20 mouse cellular contexts compared by ENCODE assay signal in the genomic region with DNA sequence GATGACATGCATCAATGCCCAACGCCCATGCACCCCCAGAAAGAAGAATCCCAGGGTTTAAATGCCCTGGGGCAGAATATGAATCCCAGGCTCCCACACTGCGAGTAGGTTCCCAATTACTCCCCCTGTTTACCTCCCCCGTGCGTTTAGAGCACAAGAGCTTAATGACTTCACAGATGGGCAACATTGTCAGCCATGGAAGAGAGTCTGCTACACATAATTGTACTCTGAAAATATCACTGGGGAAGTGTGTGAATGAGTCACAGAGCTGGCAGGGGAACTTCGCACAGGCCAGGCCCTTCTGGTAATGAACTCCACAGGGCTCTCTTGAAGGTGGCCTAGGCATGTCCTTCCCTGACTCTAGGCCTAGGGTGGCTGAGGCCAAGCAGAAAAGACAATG.
DNase-seq lines count a peak whose midpoint lies in the region; ATAC-seq and TF ChIP-seq lines count a peak whose summit lies in the region.
"Had no signal": no experiment of that assay in that cellular context is flagged by ENCODE, and none has a peak within 500 bp of the region (broad histone marks: within the 10 kb centered on the region; RNA-seq: fewer than 3 reads in every experiment).

No protein-coding gene starts in this region.

- no peak overlapping the region for H3K4me3 ChIP-seq in olfactory bulb, adult 2 months (ENCODE audit: insufficient read depth, low read depth, low read length)
- H3K4me3 ChIP-seq: embryonic facial prominence, embryonic 13.5 days; hindbrain, embryonic 12.5 days; limb, embryonic 15.5 days; midbrain, embryonic 13.5 days had no signal

- no peak for TF ChIP-seq CTCF in olfactory bulb, adult 2 months (IDR thresholded peaks at IDR 0.05; ENCODE audit: insufficient read depth, low read depth, low read length)

- peak overlapping the region; percentile 41; the same call in 1 of the 2 replicates for H3K27ac ChIP-seq in olfactory bulb, adult 2 months (ENCODE audit: insufficient read depth, low read depth, low read length)
- H3K27ac ChIP-seq: embryonic facial prominence, embryonic 13.5 days; hindbrain, embryonic 12.5 days; kidney, postnatal 0 days; limb, embryonic 15.5 days; midbrain, embryonic 13.5 days had no signal

- TF ChIP-seq POLR2A in olfactory bulb, adult 2 months (IDR thresholded peaks at IDR 0.05; ENCODE audit: insufficient read depth, low read depth, low read length) = no peak

- DNase-seq in cerebellum, adult 8-10 months = peak; percentile 11
- no peak for DNase-seq in cerebellum, adult 9-11 months
- DNase-seq in right cerebral cortex, postnatal 25 days = peak; percentile 38
- no peak for DNase-seq in right cerebral cortex, adult 18-20 months
- DNase-seq in layer of hippocampus, adult 18-20 months (ENCODE audit: low spot score in 2 of 2) = peak; percentile 64 to 84
- DNase-seq: adrenal gland, postnatal 10 days; B cell, adult 2 months; gastrocnemius, postnatal 10 days; liver, postnatal 0 days; lung, postnatal 36 days; thymus, postnatal 25 days had no signal

- no peaks in the 10 kb centered on the region; the same call in 1 of the 2 replicates for H3K4me1 ChIP-seq in olfactory bulb, adult 2 months (ENCODE audit: control insufficient read depth, insufficient read depth, low read length)
- H3K4me1 ChIP-seq: hindbrain, embryonic 12.5 days; limb, embryonic 15.5 days; midbrain, embryonic 13.5 days had no signal

- 29% methylated on average over 5 of the region's 5 CpGs for WGBS in olfactory bulb, adult 2 months

- ATAC-seq in megakaryocyte, adult 5-6 weeks (ENCODE audit: poor library complexity, severe bottlenecking) = no peak
- ATAC-seq in monocyte, adult 5-6 weeks (replicated peaks; ENCODE audit: insufficient number of reproducible peaks, low FRiP score, low TSS enrichment, poor library complexity, severe bottlenecking) = no peak
- ATAC-seq: intestine, postnatal 0 days; liver, postnatal 0 days; midbrain, embryonic 13.5 days had no signal

Comparison
In these comparisons a context has a peak if more than half of its experiments do, and no peak if none do; other contexts are left out.
1. DNase-seq: peak in cerebellum, adult 8-10 months (single experiment), right cerebral cortex, postnatal 25 days (single experiment) and layer of hippocampus, adult 18-20 months (2 of 2); none in cerebellum, adult 9-11 months (single experiment) and right cerebral cortex, adult 18-20 months (single experiment).